Mouse (Mus musculus) forebrain, embryonic 14.5 days (tissue): ENCODE results near the gene Stradb. TPM values are rescaled to one million over a fixed set of nuclear protein-coding genes. Genes with fewer than 3 reads are reported as not detected.

Source experiments
- ATAC-seq: fragments of 200-750 bp; cut with Nextera tagmentation; 2 replicates; pipeline ENCODE4 v1.8.0; 2017; ENCODE audit warnings: mild to moderate bottlenecking, moderate library complexity
- DNase-seq: peaks from one replicate; pipeline ENCODE4 v3.0.0-alpha.2; 2015; ENCODE audit warnings: low spot score
- H3K27ac ChIP-seq: fragments of 300-500 bp; sonication (generic); 2 replicates; pipeline ENCODE4 v1.5.1; 2014; ENCODE audit warnings: low read depth, mild to moderate bottlenecking, control low read depth, low read length, moderate library complexity
- H3K27me3 ChIP-seq: fragments of 300-500 bp; sonication (generic); replicated peaks from 2 replicates; pipeline ENCODE4 v1.6.1; 2014; ENCODE audit warnings: low read length, control low read depth, mixed read lengths; ENCODE audit not compliant: control insufficient read depth, insufficient read depth
- H3K36me3 ChIP-seq: fragments of 300-500 bp; sonication (generic); 2 replicates; pipeline ENCODE4 v1.6.1; 2014; ENCODE audit warnings: low read length, control low read depth; ENCODE audit not compliant: control insufficient read depth, insufficient read depth
- H3K4me1 ChIP-seq: fragments of 300-500 bp; sonication (generic); 2 replicates; pipeline ENCODE4 v1.6.1; 2014; ENCODE audit warnings: antibody characterized with exemption, low read length, control low read depth; ENCODE audit not compliant: control insufficient read depth, insufficient read depth
- H3K4me2 ChIP-seq: fragments of 300-500 bp; sonication (generic); 2 replicates; pipeline ENCODE4 v1.6.1; 2014; ENCODE audit warnings: mild to moderate bottlenecking, control low read depth, low read length
- H3K4me3 ChIP-seq: fragments of 300-500 bp; sonication (generic); 2 replicates; pipeline ENCODE4 v1.5.1; 2014; ENCODE audit warnings: low read depth, low read length, control low read depth
- H3K9ac ChIP-seq: fragments of 300-500 bp; sonication (generic); 2 replicates; pipeline ENCODE4 v1.6.1; 2014; ENCODE audit warnings: mild to moderate bottlenecking, low read length, control low read depth, moderate library complexity
- H3K9me3 ChIP-seq: fragments of 300-500 bp; sonication (generic); replicated peaks from 2 replicates; pipeline ENCODE4 v1.6.1; 2016; ENCODE audit warnings: low read length, control low read depth, mixed read lengths; ENCODE audit not compliant: control insufficient read depth
- WGBS: fragments of 180-500 bp; shearing (Covaris S2); extraction: QIAGEN DNeasy Blood & Tissue Kit; methylation state at CpG from one replicate; pipeline ENCODE4 v1.1.7; 2014; 5-methylcytosine and 5-hydroxymethylcytosine counted together
- polyA plus RNA-seq: library from polyadenylated mRNA; unstranded; fragments of >200 nt; fragmentation: Nextera tagmentation; extraction: Ambion mirVana; gene quantifications from 2 replicates; pipeline ENCODE4 v1.2.1, GENCODE M21; 2014

Gene Stradb
- polyA plus RNA-seq, result 96.7 and 107 TPM in 2 replicates

DNA sequence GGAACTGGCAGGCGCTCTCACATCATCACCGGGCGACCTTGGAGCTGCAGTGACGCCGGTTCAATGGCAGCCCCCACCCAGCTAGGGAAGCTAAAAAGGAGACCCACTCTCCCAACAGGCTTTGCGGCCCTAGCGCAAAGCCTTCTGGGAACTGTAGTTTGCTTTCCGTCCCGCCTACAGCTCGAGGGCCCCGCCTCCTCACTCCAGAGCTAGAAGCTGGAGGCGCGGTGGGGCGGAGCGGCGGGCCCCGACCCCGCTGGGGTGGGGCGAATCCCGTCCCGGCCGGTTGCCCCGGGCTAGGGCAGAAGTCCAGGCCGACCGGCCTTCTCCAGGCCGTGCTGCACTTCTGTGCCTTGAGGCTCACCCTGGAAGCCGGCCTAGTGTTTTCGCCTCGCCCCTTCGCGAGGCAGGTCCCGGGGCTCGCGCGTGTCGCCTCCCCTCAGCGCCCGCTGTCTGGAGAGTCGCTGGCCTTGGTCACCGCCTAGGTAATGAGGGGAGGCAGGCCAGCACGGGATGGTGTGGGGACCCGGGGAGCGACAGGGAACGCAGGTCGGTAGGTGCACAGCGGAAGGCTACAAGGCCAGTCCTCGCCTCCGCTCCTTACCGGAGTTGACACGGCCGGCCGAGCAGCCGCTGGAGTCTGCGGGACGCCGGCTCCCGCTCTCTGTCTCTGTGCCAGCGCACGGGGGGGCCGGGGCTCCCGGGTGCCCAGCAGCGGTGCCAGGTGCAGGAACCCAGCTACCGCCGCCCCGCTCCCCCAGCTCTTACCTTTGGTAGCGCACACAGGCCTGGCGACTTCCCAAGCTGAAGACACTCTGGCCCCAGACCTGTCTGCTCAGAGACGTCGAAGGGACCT is at the start of gene Stradb, which contains the start of gene Trak2:
TSS of gene Stradb (plus strand) at position 157 of the 856 bp plus-strand sequence.
TSS of gene Trak2 (minus strand) at position 65 of the 856 bp plus-strand sequence.
- peak within 1 kb of the TSS; percentile 88 for H3K9ac ChIP-seq
- no peaks in the 10 kb centered on the region for H3K27me3 ChIP-seq
- under 1% methylated on average over 64 of the region's 69 CpGs for WGBS
- no peaks in the 10 kb centered on the region for H3K9me3 ChIP-seq
- peak within 1 kb of the TSS; percentile 80 for H3K4me2 ChIP-seq
- H3K4me1 ChIP-seq, result peaks cover 17% of the 10 kb centered on the region
- H3K27ac ChIP-seq, result peak within 1 kb of the TSS; percentile 81
- DNase-seq (peak; percentile 99), ATAC-seq (peak; percentile 96)
- peaks cover 8% of the 10 kb centered on the region; the same call in 1 of the 2 replicates for H3K36me3 ChIP-seq
- peak within 1 kb of the TSS; percentile 94 for H3K4me3 ChIP-seq

DNA sequence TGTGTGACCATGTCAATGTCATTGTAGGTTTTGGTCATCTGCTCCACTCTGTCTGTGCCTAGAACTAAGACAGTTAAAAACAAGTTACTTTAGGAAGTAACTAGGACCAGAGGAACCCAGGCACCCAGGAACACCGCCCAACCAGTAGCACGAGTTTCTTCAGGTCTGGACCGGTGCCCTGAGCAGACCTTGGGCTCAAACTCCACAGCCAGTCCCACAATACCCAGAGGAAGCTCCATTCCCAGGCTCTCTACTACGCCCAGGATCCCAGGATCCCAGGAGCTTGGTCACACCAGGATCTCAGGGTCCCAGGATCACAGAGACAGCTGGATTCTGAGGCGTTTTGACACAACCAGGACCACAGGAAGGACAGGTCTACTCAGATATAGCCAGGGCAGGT is 46.7 kb upstream of the Stradb start:
- Histone ChIP-seq H3K9me3 (no peaks in the 10 kb centered on the region), H3K36me3 (peaks cover 14% of the 10 kb centered on the region), H3K4me3 (no peak overlapping the region), H3K27ac (no peak overlapping the region), H3K4me2 (no peak overlapping the region), H3K27me3 (no peaks in the 10 kb centered on the region), H3K4me1 (no peaks in the 10 kb centered on the region), H3K9ac (no peak overlapping the region)
- no peak for DNase-seq
- no peak for ATAC-seq
- 93% methylated on average over 5 of the region's 5 CpGs for WGBS

DNA sequence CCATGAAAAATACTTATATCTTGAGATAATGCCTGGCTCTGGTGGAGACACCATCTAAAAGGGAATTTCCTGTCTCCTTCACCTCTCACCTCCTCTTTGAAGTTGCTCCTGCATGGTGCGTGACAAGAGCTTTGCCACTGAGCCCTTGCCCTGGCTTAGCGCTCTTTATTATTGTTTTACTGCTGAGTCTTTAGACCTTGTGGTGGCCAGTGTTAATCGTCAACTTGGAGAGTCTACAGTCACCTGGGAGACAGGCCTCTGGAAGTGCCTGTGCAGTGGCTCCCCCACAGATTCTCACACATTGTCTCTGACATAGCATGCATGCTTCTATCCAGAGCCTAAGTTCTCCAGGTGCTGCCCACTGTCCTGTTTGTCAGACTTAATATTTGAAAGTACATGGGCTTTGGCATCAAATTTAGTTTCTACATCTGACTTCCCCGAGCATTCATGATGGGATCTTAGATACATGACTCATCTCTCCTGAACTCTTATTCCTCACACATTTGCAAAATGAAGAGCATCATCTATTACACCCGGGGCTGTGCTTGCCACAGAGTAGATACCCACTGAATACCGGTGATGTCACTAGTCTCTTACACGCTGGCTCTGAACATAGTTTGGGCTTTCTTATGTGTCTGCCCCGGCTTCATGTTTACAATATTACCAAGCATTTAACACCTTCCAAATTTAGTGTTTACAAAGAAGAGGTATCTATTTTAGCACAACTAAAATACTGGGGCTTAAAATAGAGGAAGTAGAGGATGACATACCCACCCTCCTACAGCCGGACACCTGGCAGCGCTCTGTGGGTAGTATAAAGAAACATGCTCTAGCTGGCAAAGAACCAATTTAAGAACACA is 36.3 kb upstream of the Stradb start:
- ATAC-seq (no peak), DNase-seq (no peak)
- WGBS, result 95% methylated on average over 10 of the region's 10 CpGs
- Histone ChIP-seq H3K36me3 (0 out of 2 replicates have a peak, but pooled peaks cover 5% of the 10 kb centered on the region), H3K4me3 (no peak overlapping the region), H3K27ac (no peak overlapping the region), H3K9me3 (no peaks in the 10 kb centered on the region), H3K4me1 (no peaks in the 10 kb centered on the region), H3K27me3 (no peaks in the 10 kb centered on the region), H3K9ac (no peak overlapping the region), H3K4me2 (no peak overlapping the region)

DNA sequence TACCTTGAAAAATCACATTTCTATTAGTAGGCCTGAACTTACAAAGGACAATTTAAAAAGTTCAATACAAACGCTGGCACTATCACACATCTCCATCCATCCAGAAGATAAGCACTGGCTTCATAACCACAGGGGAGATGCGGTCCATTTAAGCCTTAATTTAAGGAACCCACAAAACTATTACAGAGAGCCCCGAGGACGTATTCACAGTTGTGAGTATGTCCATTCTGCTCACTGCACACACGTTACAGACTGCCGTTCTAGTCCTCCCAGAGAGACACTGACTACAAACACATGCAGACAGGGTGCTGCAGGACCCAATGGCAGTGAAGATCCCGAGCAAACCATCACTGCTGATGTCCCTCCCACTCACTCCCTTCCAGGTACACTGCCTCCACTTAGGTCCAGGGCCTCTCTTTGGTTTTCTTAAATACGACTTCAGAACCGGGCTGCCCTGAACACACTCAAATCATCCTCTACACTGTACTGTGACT is 35.7 kb upstream of the Stradb start:
- H3K4me3 ChIP-seq, result no peak overlapping the region
- H3K27me3 ChIP-seq, result no peaks in the 10 kb centered on the region
- no peaks in the 10 kb centered on the region for H3K4me1 ChIP-seq
- no peak overlapping the region for H3K4me2 ChIP-seq
- ATAC-seq (no peak), DNase-seq (no peak)
- H3K36me3 ChIP-seq, result 0 out of 2 replicates have a peak, but pooled peaks cover 5% of the 10 kb centered on the region
- WGBS, result 92% methylated on average over 9 of the region's 9 CpGs
- no peak overlapping the region for H3K27ac ChIP-seq
- no peak overlapping the region for H3K9ac ChIP-seq
- H3K9me3 ChIP-seq, result no peaks in the 10 kb centered on the region

DNA sequence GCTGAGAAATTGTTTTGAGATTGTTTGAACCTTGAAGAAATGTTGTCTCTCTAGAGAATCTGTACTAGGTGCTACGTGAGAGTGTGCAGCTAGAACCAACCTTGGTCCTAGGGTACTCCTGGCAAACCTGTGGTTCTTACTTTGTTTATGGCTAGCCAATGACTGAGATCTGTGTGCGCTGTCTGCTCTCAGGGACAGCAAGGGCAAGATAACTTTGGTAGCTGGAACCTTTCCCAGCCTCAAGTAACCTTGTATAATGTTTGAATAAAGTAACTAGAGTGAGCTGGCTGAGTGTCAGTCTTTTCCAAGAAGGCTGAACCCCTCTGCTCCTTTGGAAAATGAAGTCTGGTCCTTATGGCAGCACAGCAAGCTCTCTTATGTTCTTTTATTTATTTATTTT is 27.8 kb upstream of the Stradb start:
- Histone ChIP-seq H3K9me3 (no peaks in the 10 kb centered on the region), H3K36me3 (peaks cover 14% of the 10 kb centered on the region; the same call in 1 of the 2 replicates), H3K4me1 (no peaks in the 10 kb centered on the region), H3K4me3 (no peak overlapping the region), H3K9ac (no peak overlapping the region), H3K4me2 (no peak overlapping the region), H3K27ac (no peak overlapping the region), H3K27me3 (no peaks in the 10 kb centered on the region)
- ATAC-seq (no peak), DNase-seq (no peak)
- 98% methylated on average over 2 of the region's 2 CpGs for WGBS

GRCm38 (mm10) chr1:58945960-58946670 is 27.2 kb upstream of the Stradb start:
- H3K4me2 ChIP-seq, result no peak overlapping the region
- ATAC-seq (no peak), DNase-seq (no peak)
- no peak overlapping the region for H3K9ac ChIP-seq
- 92% methylated on average over 7 of the region's 7 CpGs for WGBS
- no peaks in the 10 kb centered on the region for H3K27me3 ChIP-seq
- peaks cover 14% of the 10 kb centered on the region; the same call in 1 of the 2 replicates for H3K36me3 ChIP-seq
- H3K9me3 ChIP-seq, result no peaks in the 10 kb centered on the region
- no peaks in the 10 kb centered on the region for H3K4me1 ChIP-seq
- H3K27ac ChIP-seq, result no peak overlapping the region
- no peak overlapping the region for H3K4me3 ChIP-seq

DNA sequence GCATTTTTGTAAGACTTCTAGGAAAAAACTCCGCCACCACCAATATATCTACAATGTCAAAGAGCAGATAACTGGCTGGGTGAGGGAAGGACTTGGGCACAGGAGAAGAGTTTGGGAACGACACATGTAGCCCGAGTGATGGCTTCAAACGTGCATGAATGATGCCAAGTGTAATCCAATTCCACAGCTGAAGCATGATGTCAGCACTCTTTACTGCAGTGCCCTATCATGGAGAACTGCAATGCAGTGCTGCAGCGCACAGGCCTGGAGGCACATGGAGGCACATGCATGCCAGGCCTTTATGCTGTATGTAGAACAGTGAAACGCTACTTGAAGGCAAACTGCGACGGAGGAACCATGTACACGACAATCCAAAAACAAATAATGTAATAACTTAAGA is 26.6 kb upstream of the Stradb start:
- no peaks in the 10 kb centered on the region for H3K9me3 ChIP-seq

DNA sequence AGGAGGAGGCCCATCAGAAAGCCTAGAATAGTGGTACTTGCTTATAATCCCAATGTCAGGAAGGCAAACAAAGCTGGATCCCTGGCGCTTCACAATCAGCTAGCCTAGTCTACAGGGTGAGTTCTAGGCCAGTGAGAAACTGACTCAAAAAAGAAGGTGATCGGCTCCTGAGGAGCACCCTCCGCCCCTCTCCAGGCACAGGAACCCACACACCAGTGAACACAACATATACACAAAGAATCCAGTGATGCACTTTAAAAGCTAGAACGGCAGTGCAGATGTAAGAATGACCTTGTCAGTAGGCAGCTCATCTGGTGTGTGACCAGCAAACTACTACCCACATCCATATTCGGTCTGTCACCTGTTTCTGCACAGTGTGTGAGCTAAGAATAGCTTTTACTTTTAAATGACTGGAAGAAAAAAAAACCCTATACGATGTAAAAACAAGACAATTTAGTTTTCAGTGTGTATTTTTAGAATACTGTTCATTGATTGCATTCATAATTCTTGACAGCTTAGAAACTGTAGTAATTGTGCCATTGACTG is 23.7 kb upstream of the Stradb start:
- no peak overlapping the region for H3K4me3 ChIP-seq
- H3K27ac ChIP-seq, result no peak overlapping the region
- no peaks in the 10 kb centered on the region for H3K4me1 ChIP-seq
- no peak overlapping the region for H3K4me2 ChIP-seq
- no peak for ATAC-seq
- H3K27me3 ChIP-seq, result no peaks in the 10 kb centered on the region
- H3K36me3 ChIP-seq, result peaks cover 14% of the 10 kb centered on the region; the same call in 1 of the 2 replicates
- no peaks in the 10 kb centered on the region for H3K9me3 ChIP-seq
- WGBS, result 89% methylated on average over 6 of the region's 6 CpGs
- H3K9ac ChIP-seq, result no peak overlapping the region
- DNase-seq, result no peak

More for the DNA sequence above, 26.6 kb upstream of the Stradb start:
- Histone ChIP-seq H3K27me3 (no peaks in the 10 kb centered on the region), H3K9ac (no peak overlapping the region), H3K36me3 (peaks cover 14% of the 10 kb centered on the region; the same call in 1 of the 2 replicates), H3K4me2 (no peak overlapping the region), H3K27ac (no peak overlapping the region), H3K4me3 (no peak overlapping the region), H3K4me1 (no peaks in the 10 kb centered on the region)
- DNase-seq (no peak), ATAC-seq (no peak)
- WGBS, result 92% methylated on average over 9 of the region's 9 CpGs
